Mouse (Mus musculus): Measurements from ENCODE around the gene Fh1.

DNA sequence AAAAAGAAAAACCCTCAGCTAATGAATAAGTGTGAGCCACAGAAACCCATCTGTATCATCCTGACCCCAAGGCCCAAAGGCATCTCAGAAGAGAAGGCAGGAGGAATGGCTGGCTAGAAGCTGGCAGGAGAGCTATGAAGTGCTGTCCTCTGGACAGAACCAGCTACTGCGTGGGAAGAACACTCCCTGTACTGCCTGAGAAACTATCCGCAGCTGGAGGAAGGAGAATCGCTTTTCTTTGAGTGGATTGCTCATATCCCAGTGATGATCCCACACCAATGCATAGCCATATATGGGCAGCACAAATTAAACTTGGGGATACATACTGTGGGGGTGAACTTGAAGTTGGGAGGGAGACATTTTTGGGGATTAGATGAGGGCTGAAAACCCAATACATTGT lies 16.7 kb downstream of the Fh1 start:
- TF ChIP-seq GATA1 (IDR thresholded peaks at IDR 0.05; ENCODE audit: low read length) (no peak), TAL1 (IDR thresholded peaks at IDR 0.05; ENCODE audit: low read length) (no peak)
